Mouse (Mus musculus): ENCODE measurements around the gene Fau.

The Fau gene

GRCm38 (mm10) chr19:6070571-6071250 is 13.1 kb downstream of the Fau start:
- DNase-seq (ENCODE audit: low spot score in 2 of 2), result no peak

- DNase-seq (ENCODE audit: low spot score in 2 of 2), result no peak
These were observed 13.6 kb downstream of the Fau start for GRCm38 (mm10) chr19:6071261-6071660.

- no peak for DNase-seq (ENCODE audit: low spot score in 2 of 2)
These were observed 16.2 kb downstream of the Fau start for GRCm38 (mm10) chr19:6073889-6074288.

- peak; percentile 64 to 82 for DNase-seq (ENCODE audit: low spot score in 2 of 2)
These were observed 19.1 kb downstream of the Fau start, which contains the start of gene Vps51 for GRCm38 (mm10) chr19:6076564-6077393. Gene Vps51, minus strand, starts transcription at chr19:6077231.

GRCm38 (mm10) chr19:6079983-6080480 is 22.4 kb downstream of the Fau start, which contains the start of gene Tmem262:
Gene Tmem262, plus strand, starts transcription at chr19:6080033.
- no peak for DNase-seq (ENCODE audit: low spot score in 2 of 2)

- DNase-seq (ENCODE audit: low spot score in 2 of 2), result no peak
These were observed 24.5 kb downstream of the Fau start, which contains the start of gene Gm28374 for GRCm38 (mm10) chr19:6082156-6082555. Gene Gm28374, minus strand, starts transcription at chr19:6082256.

GRCm38 (mm10) chr19:6084478-6085248 is 27.0 kb downstream of the Fau start, which contains the start of the genes Zfpl1 and Cdca5:
Gene Zfpl1, minus strand, starts transcription at chr19:6084956.
Gene Cdca5, plus strand, starts transcription at chr19:6084983.
- DNase-seq (ENCODE audit: low spot score in 2 of 2), result peak; percentile 91 to 95

- peak; percentile 47 to 49 for DNase-seq (ENCODE audit: low spot score in 2 of 2)
These were observed 27.8 kb downstream of the Fau start for GRCm38 (mm10) chr19:6085417-6085879.

- DNase-seq (ENCODE audit: low spot score in 2 of 2), result no peak
These were observed 31.2 kb downstream of the Fau start for GRCm38 (mm10) chr19:6088841-6089240.

GRCm38 (mm10) chr19:6094119-6094518 is 36.5 kb downstream of the Fau start, which contains the start of gene AC131692.1:
Gene AC131692.1, plus strand, starts transcription at chr19:6094419.
- DNase-seq (ENCODE audit: low spot score in 2 of 2), result no peak

- no peak for DNase-seq (ENCODE audit: low spot score in 2 of 2)
These were observed 40.2 kb downstream of the Fau start for GRCm38 (mm10) chr19:6097847-6098246.

- DNase-seq (ENCODE audit: low spot score in 2 of 2), result no peak
These were observed 43.5 kb downstream of the Fau start for GRCm38 (mm10) chr19:6101186-6101585.

- DNase-seq (ENCODE audit: low spot score in 2 of 2), result peak; percentile 72 to 74
These were observed 44.7 kb downstream of the Fau start for GRCm38 (mm10) chr19:6102169-6102853.

GRCm38 (mm10) chr19:6104476-6104875 is 46.8 kb downstream of the Fau start:
- DNase-seq (ENCODE audit: low spot score in 2 of 2), result no peak

GRCm38 (mm10) chr19:6105586-6105985 is 47.9 kb downstream of the Fau start, which contains the start of gene Naaladl1:
Gene Naaladl1, plus strand, starts transcription at chr19:6105782.
- no peak for DNase-seq (ENCODE audit: low spot score in 2 of 2)
